Mouse (Mus musculus) 3134 (cell line): Measurements from ENCODE around the gene Phf2.

ENCODE experiments used
- DNase-seq: peaks from one replicate; pipeline ENCODE4 v3.0.0-alpha.2; 2011; ENCODE audit warnings: low spot score; ENCODE audit not compliant: insufficient read length; ENCODE audit errors: extremely low read depth

Phf2 gene

GRCm38 (mm10) chr13:48858779-48859178 lies 12.1 kb downstream of the Phf2 start:
- DNase-seq: no peak

GRCm38 (mm10) chr13:48858054-48858453 lies 12.9 kb downstream of the Phf2 start:
- DNase-seq: no peak

- no peak for DNase-seq
Observed at GRCm38 (mm10) chr13:48857246-48857932, 13.5 kb downstream of the Phf2 start.

GRCm38 (mm10) chr13:48853947-48854346 lies 17.0 kb downstream of the Phf2 start:
- DNase-seq: no peak

GRCm38 (mm10) chr13:48853475-48853874 lies 17.4 kb downstream of the Phf2 start:
- no peak for DNase-seq

GRCm38 (mm10) chr13:48852859-48853258 lies 18.1 kb downstream of the Phf2 start:
- DNase-seq: no peak

GRCm38 (mm10) chr13:48851719-48852118 lies 19.2 kb downstream of the Phf2 start:
- no peak for DNase-seq

GRCm38 (mm10) chr13:48850771-48851170 lies 20.1 kb downstream of the Phf2 start:
- no peak for DNase-seq

GRCm38 (mm10) chr13:48850326-48850725 lies 20.6 kb downstream of the Phf2 start:
- no peak for DNase-seq

- DNase-seq: no peak
Observed at GRCm38 (mm10) chr13:48849155-48849554, 21.8 kb downstream of the Phf2 start.

- DNase-seq: no peak
Observed at GRCm38 (mm10) chr13:48845308-48845707, 25.6 kb downstream of the Phf2 start.

- DNase-seq: no peak
Observed at GRCm38 (mm10) chr13:48843530-48843929, 27.4 kb downstream of the Phf2 start.

- no peak for DNase-seq
Observed at GRCm38 (mm10) chr13:48841905-48842592, 28.9 kb downstream of the Phf2 start.

- no peak for DNase-seq
Observed at GRCm38 (mm10) chr13:48838284-48838683, 32.6 kb downstream of the Phf2 start.

- DNase-seq: no peak
Observed at GRCm38 (mm10) chr13:48837537-48837936, 33.4 kb downstream of the Phf2 start.

GRCm38 (mm10) chr13:48830528-48831250 lies 40.2 kb downstream of the Phf2 start:
- DNase-seq: no peak

GRCm38 (mm10) chr13:48829780-48830179 lies 41.1 kb downstream of the Phf2 start:
- no peak for DNase-seq

- DNase-seq: no peak
Observed at GRCm38 (mm10) chr13:48822871-48823270, 48.0 kb downstream of the Phf2 start.

- DNase-seq: no peak
Observed at GRCm38 (mm10) chr13:48822288-48822687, 48.6 kb downstream of the Phf2 start.

- DNase-seq: no peak
Observed at GRCm38 (mm10) chr13:48819131-48819530, 51.8 kb downstream of the Phf2 start.

- DNase-seq: no peak
Observed at GRCm38 (mm10) chr13:48814406-48814805, 56.5 kb downstream of the Phf2 start.

- DNase-seq: no peak
Observed at GRCm38 (mm10) chr13:48810991-48811390, 59.9 kb downstream of the Phf2 start.
